Mouse (Mus musculus) forebrain, embryonic 11.5 days (tissue): ENCODE data around the gene Parp11. TPM values are rescaled to one million over a fixed set of nuclear protein-coding genes. Genes with fewer than 3 reads are reported as not detected.

Experiments used
- ATAC-seq: fragments of 200-750 bp; cut with Nextera tagmentation; replicated peaks from 2 replicates; pipeline ENCODE4 v1.8.0; 2017; ENCODE audit warnings: moderate TSS enrichment; ENCODE audit not compliant: low FRiP score
- DNase-seq: peaks from one replicate; pipeline ENCODE4 v3.0.0-alpha.2; 2017; ENCODE audit warnings: low spot score
- H3K27ac ChIP-seq: fragments of 300-500 bp; sonication (generic); 2 replicates; pipeline ENCODE4 v1.5.1; 2014; ENCODE audit warnings: low read depth, low read length
- H3K27me3 ChIP-seq: fragments of 300-500 bp; sonication (generic); 2 replicates; pipeline ENCODE4 v1.6.1; 2014; ENCODE audit warnings: mild to moderate bottlenecking, low read length, mixed read lengths; ENCODE audit not compliant: control insufficient read depth, insufficient read depth
- H3K36me3 ChIP-seq: fragments of 300-500 bp; sonication (generic); 2 replicates; pipeline ENCODE4 v1.6.1; 2014; ENCODE audit warnings: mild to moderate bottlenecking, low read length, moderate library complexity, mixed read lengths; ENCODE audit not compliant: control insufficient read depth, insufficient read depth
- H3K4me1 ChIP-seq: fragments of 300-500 bp; sonication (generic); replicated peaks from 2 replicates; pipeline ENCODE4 v1.6.1; 2014; ENCODE audit warnings: low read length, mixed read lengths; ENCODE audit not compliant: control insufficient read depth, insufficient read depth
- H3K4me2 ChIP-seq: fragments of 300-500 bp; sonication (generic); 2 replicates; pipeline ENCODE4 v1.6.1; 2014; ENCODE audit warnings: low read depth, mild to moderate bottlenecking, low read length, moderate library complexity, mixed read lengths; ENCODE audit not compliant: severe bottlenecking
- H3K4me3 ChIP-seq: fragments of 300-500 bp; sonication (generic); 2 replicates; pipeline ENCODE4 v1.5.1; 2014; ENCODE audit warnings: low read depth, low read length
- H3K9ac ChIP-seq: fragments of 300-500 bp; sonication (generic); 2 replicates; pipeline ENCODE4 v1.6.1; 2014; ENCODE audit warnings: low read length
- H3K9me3 ChIP-seq: fragments of 300-500 bp; sonication (generic); 2 replicates; pipeline ENCODE4 v1.6.1; 2016; ENCODE audit warnings: low read length, mixed read lengths; ENCODE audit not compliant: control insufficient read depth
- WGBS: fragments of 180-500 bp; shearing (Covaris S2); extraction: QIAGEN DNeasy Blood & Tissue Kit; methylation state at CpG from one replicate; pipeline ENCODE4 v1.1.7; 2014; 5-methylcytosine and 5-hydroxymethylcytosine counted together
- polyA plus RNA-seq: library from polyadenylated mRNA; unstranded; fragments of >200 nt; fragmentation: Nextera tagmentation; extraction: Ambion mirVana; gene quantifications from 2 replicates; pipeline ENCODE4 v1.2.1, GENCODE M21; 2014

Parp11 gene
- polyA plus RNA-seq, 1 experiment from 2014 or later, result 59.2 TPM

DNA sequence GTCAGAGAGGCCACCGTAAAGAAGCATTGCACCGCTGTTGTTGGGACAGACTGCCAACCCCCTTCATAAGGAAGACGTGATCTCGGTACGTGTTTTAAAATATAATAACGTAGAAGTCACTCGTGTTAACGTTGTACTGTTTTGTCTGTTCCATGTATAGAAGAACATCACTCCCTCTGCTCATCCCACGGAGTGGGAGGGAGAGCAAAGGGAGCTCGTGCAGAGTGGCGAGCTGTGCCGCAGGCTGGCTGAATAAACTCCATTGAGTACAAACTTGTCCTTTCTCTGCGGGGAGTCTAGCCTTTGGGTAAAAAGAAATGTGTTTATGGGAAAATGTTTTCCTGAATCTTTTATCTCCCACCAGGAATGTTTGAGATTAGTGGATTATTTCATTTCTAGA, 47.1 kb downstream of the Parp11 start:
- no peak overlapping the region for H3K9ac ChIP-seq
- 68% methylated on average over 13 of the region's 13 CpGs for WGBS
- H3K4me2 ChIP-seq, result no peak overlapping the region
- no peak overlapping the region for H3K4me3 ChIP-seq
- H3K27ac ChIP-seq, result no peak overlapping the region
- DNase-seq (no peak), ATAC-seq (no peak)
- peaks cover 4% of the 10 kb centered on the region; the same call in 1 of the 2 replicates for H3K4me1 ChIP-seq
- no peaks in the 10 kb centered on the region for H3K27me3 ChIP-seq
- no peaks in the 10 kb centered on the region; the same call in 1 of the 2 replicates for H3K36me3 ChIP-seq
- no peaks in the 10 kb centered on the region for H3K9me3 ChIP-seq

- WGBS, result 95% methylated on average over 9 of the region's 9 CpGs
- no peak for ATAC-seq
- no peaks in the 10 kb centered on the region for H3K9me3 ChIP-seq
Observed at GRCm38 (mm10) chr6:127494357-127494756, 47.7 kb downstream of the Parp11 start.

GRCm38 (mm10) chr6:127495251-127495650, 48.6 kb downstream of the Parp11 start:
- no peak overlapping the region for H3K9ac ChIP-seq
- no peaks in the 10 kb centered on the region for H3K9me3 ChIP-seq
- ATAC-seq (no peak), DNase-seq (no peak)
- no peak overlapping the region for H3K4me2 ChIP-seq
- H3K4me3 ChIP-seq, result no peak overlapping the region
- H3K4me1 ChIP-seq, result peaks cover 4% of the 10 kb centered on the region; the same call in 1 of the 2 replicates
- no peaks in the 10 kb centered on the region for H3K27me3 ChIP-seq
- no peaks in the 10 kb centered on the region; the same call in 1 of the 2 replicates for H3K36me3 ChIP-seq
- no peak overlapping the region for H3K27ac ChIP-seq
- WGBS, result 87% methylated on average over 2 of the region's 2 CpGs

More at GRCm38 (mm10) chr6:127494357-127494756, 47.7 kb downstream of the Parp11 start:
- H3K9ac ChIP-seq, result no peak overlapping the region
- DNase-seq, result no peak
- no peaks in the 10 kb centered on the region; the same call in 1 of the 2 replicates for H3K36me3 ChIP-seq
- H3K27ac ChIP-seq, result no peak overlapping the region
- H3K27me3 ChIP-seq, result no peaks in the 10 kb centered on the region
- peaks cover 4% of the 10 kb centered on the region; the same call in 1 of the 2 replicates for H3K4me1 ChIP-seq
- H3K4me3 ChIP-seq, result no peak overlapping the region
- no peak overlapping the region for H3K4me2 ChIP-seq

DNA sequence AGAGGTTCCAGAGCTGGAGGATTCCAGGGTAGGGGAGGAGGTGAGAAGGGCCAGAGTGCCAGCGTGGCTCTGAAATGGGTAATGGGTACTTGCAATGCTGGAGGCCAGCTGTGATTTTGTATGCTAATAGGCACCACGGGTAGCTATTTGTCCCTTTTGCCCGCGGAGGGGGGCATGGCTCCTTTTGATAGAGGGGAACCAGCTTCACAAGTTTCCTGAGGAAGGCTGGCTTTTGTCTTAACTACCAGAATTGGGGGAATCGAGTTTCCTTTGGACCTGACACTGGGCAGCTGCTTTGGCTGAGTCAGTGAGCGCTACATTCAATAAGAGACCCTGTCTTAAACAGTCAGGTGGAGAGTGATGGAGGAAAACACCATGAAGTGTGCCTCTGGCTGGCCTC, 49.2 kb downstream of the Parp11 start:
- Histone ChIP-seq H3K4me1 (peaks cover 4% of the 10 kb centered on the region; the same call in 1 of the 2 replicates), H3K27me3 (no peaks in the 10 kb centered on the region), H3K9ac (no peak overlapping the region), H3K9me3 (no peaks in the 10 kb centered on the region), H3K4me2 (no peak overlapping the region), H3K4me3 (no peak overlapping the region), H3K27ac (no peak overlapping the region), H3K36me3 (no peaks in the 10 kb centered on the region; the same call in 1 of the 2 replicates)
- 8% methylated on average over 6 of the region's 6 CpGs for WGBS
- DNase-seq (no peak), ATAC-seq (0 out of 2 replicates have a peak, but pooled peaks have one; percentile 37)

- no peak for DNase-seq
Observed at GRCm38 (mm10) chr6:127496841-127497656, 50.4 kb downstream of the Parp11 start.

GRCm38 (mm10) chr6:127500119-127500518, 53.5 kb downstream of the Parp11 start:
- Histone ChIP-seq H3K36me3 (no peaks in the 10 kb centered on the region), H3K27me3 (no peaks in the 10 kb centered on the region), H3K27ac (no peak overlapping the region), H3K9ac (no peak overlapping the region), H3K4me2 (no peak overlapping the region), H3K9me3 (no peaks in the 10 kb centered on the region), H3K4me1 (peaks cover 4% of the 10 kb centered on the region; the same call in 1 of the 2 replicates), H3K4me3 (no peak overlapping the region)
- ATAC-seq (no peak), DNase-seq (no peak)
- 81% methylated on average over 9 of the region's 9 CpGs for WGBS

More at GRCm38 (mm10) chr6:127496841-127497656, 50.4 kb downstream of the Parp11 start:
- Histone ChIP-seq H3K4me2 (no peak overlapping the region), H3K9me3 (no peaks in the 10 kb centered on the region), H3K4me1 (peaks cover 4% of the 10 kb centered on the region; the same call in 1 of the 2 replicates), H3K27me3 (no peaks in the 10 kb centered on the region), H3K4me3 (no peak overlapping the region), H3K9ac (no peak overlapping the region), H3K27ac (no peak overlapping the region), H3K36me3 (no peaks in the 10 kb centered on the region)
- WGBS, result 78% methylated on average over 18 of the region's 18 CpGs
- ATAC-seq, result no peak

DNA sequence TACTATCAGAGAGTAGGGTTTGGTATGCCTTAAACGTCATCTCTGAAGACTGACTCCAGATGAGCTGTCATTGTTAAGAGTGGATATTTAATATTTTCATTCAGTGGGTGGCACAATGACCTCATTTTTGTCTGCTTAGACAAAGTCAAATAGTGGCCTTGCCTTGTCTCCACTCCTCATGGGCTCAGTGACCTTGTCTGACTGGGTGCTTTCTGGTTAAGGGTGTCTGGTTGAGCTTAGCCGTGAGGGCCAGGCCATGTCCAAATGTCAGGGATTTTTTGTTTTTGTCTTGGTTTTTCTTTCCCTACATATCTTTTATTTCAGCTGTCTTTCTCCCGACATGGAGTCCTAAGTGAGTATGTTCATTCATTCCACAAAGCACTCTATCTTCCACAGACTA, 54.2 kb downstream of the Parp11 start:
- Histone ChIP-seq H3K9ac (no peak overlapping the region), H3K36me3 (no peaks in the 10 kb centered on the region), H3K27me3 (no peaks in the 10 kb centered on the region), H3K27ac (no peak overlapping the region), H3K4me3 (no peak overlapping the region), H3K9me3 (no peaks in the 10 kb centered on the region), H3K4me1 (peaks cover 3% of the 10 kb centered on the region; the same call in 1 of the 2 replicates), H3K4me2 (no peak overlapping the region)
- ATAC-seq, result no peak
- no peak for DNase-seq
- 85% methylated on average over 3 of the region's 3 CpGs for WGBS

DNA sequence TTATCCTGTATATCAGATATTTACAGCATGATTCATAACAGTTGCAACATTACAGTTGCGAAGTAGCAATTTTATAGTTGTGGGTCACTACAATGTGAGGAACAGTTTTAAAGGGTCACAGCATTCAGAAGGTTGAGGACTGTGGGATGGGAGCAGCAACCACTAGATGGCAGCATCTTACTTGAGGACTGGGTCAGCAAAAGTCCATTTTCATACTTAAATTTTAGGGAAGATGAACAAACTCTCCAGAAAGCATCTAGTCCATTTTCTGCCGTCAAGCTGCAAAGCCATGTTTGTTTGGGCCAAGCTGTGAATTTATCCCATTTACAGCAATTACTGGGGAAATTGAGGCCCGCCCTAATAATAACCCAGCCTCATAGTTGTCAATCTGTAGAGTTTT, 55.9 kb downstream of the Parp11 start:
- Histone ChIP-seq H3K9ac (no peak overlapping the region), H3K27me3 (no peaks in the 10 kb centered on the region), H3K9me3 (no peaks in the 10 kb centered on the region), H3K4me3 (no peak overlapping the region), H3K36me3 (no peaks in the 10 kb centered on the region), H3K27ac (no peak overlapping the region), H3K4me2 (no peak overlapping the region), H3K4me1 (no peaks in the 10 kb centered on the region)
- WGBS, result 62% methylated on average over 3 of the region's 3 CpGs
- DNase-seq, result peak; percentile 55
- ATAC-seq, result no peak
